Mouse (Mus musculus): ENCODE measurements around the gene Olfr11. TPM values are rescaled to one million over a fixed set of nuclear protein-coding genes. Genes with fewer than 3 reads are reported as not detected.

Gene Olfr11
- polyA plus RNA-seq (2014; fragmentation: Nextera tagmentation; extraction: Ambion mirVana), result not detected in 2 replicates

DNA sequence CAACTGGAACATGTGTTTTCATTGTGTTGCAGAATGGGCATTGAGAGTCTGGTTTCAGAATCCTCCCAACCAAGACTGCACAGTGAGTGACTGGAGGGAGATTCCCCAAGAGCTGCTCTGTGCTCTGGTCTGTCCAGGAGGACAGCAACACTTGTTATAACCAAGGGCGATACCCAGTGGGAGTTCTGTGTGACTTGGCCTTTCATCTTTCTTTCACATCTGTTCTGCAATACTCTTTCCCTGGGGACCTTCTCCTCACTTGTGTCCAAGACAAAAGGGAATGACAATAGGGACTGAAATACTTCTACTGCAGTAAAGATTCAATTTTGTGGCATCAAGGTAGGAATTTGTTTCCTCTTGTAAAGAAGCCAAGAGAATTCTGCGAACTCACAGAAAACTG, at the start of gene Olfr11:
Olfr11 (minus strand) TSS at position 101 of the 400 bp plus-strand sequence.
- Histone ChIP-seq H3K4me2 (ENCODE audit: low read depth, low read length) (no peak within 1 kb of the TSS), H3K9me3 (replicated peaks; ENCODE audit: control insufficient read depth, low read length) (no peaks in the 10 kb centered on the region), H3K27ac (replicated peaks; ENCODE audit: low read depth, low read length) (no peak within 1 kb of the TSS), H3K4me3 (ENCODE audit: low read depth, low read length) (no peak within 1 kb of the TSS), H3K27me3 (ENCODE audit: control insufficient read depth, insufficient read depth, low read length) (no peaks in the 10 kb centered on the region), H3K4me1 (ENCODE audit: control insufficient read depth, insufficient read depth, low read length) (no peaks in the 10 kb centered on the region), H3K9ac (replicated peaks; ENCODE audit: low read length) (no peak within 1 kb of the TSS), H3K36me3 (replicated peaks; ENCODE audit: control insufficient read depth, insufficient read depth, low read depth, low read length) (no peaks in the 10 kb centered on the region)
- 87% methylated on average over 2 of the region's 2 CpGs for WGBS
- no peak for ATAC-seq (replicated peaks; ENCODE audit: insufficient number of reproducible peaks, low FRiP score, low TSS enrichment, low read depth)
- DNase-seq (ENCODE audit: low spot score), result no peak

- Histone ChIP-seq H3K36me3 (replicated peaks; ENCODE audit: control insufficient read depth, insufficient read depth, low read depth, low read length) (no peaks in the 10 kb centered on the region), H3K27me3 (ENCODE audit: control insufficient read depth, insufficient read depth, low read length) (no peaks in the 10 kb centered on the region), H3K27ac (replicated peaks; ENCODE audit: low read depth, low read length) (no peak within 1 kb of the TSS), H3K9ac (replicated peaks; ENCODE audit: low read length) (no peak within 1 kb of the TSS), H3K4me2 (ENCODE audit: low read depth, low read length) (no peak within 1 kb of the TSS), H3K9me3 (replicated peaks; ENCODE audit: control insufficient read depth, low read length) (no peaks in the 10 kb centered on the region), H3K4me3 (ENCODE audit: low read depth, low read length) (no peak within 1 kb of the TSS), H3K4me1 (ENCODE audit: control insufficient read depth, insufficient read depth, low read length) (no peaks in the 10 kb centered on the region)
- ATAC-seq (replicated peaks; ENCODE audit: insufficient number of reproducible peaks, low FRiP score, low TSS enrichment, low read depth), result no peak
- no peak for DNase-seq (ENCODE audit: low spot score)
- 73% methylated on average over 2 of the region's 2 CpGs for WGBS
These were observed 35.0 kb upstream of the Olfr11 start, which contains the start of gene Olfr1360 for GRCm38 (mm10) chr13:21677305-21677704. Gene Olfr1360 (minus strand): TSS chr13:21677405.

GRCm38 (mm10) chr13:21663286-21663685, 21.0 kb upstream of the Olfr11 start, which contains the start of gene Olfr1361:
Gene Olfr1361 (minus strand): TSS chr13:21663386.
- no peak for DNase-seq (ENCODE audit: low spot score)
- Histone ChIP-seq H3K4me2 (ENCODE audit: low read depth, low read length) (no peak within 1 kb of the TSS), H3K4me3 (ENCODE audit: low read depth, low read length) (no peak within 1 kb of the TSS), H3K9me3 (replicated peaks; ENCODE audit: control insufficient read depth, low read length) (no peaks in the 10 kb centered on the region), H3K36me3 (replicated peaks; ENCODE audit: control insufficient read depth, insufficient read depth, low read depth, low read length) (no peaks in the 10 kb centered on the region), H3K9ac (replicated peaks; ENCODE audit: low read length) (no peak within 1 kb of the TSS), H3K27ac (replicated peaks; ENCODE audit: low read depth, low read length) (no peak within 1 kb of the TSS), H3K27me3 (ENCODE audit: control insufficient read depth, insufficient read depth, low read length) (no peaks in the 10 kb centered on the region), H3K4me1 (ENCODE audit: control insufficient read depth, insufficient read depth, low read length) (no peaks in the 10 kb centered on the region)
- ATAC-seq (replicated peaks; ENCODE audit: insufficient number of reproducible peaks, low FRiP score, low TSS enrichment, low read depth), result no peak
- 62% methylated on average over 2 of the region's 2 CpGs for WGBS

DNA sequence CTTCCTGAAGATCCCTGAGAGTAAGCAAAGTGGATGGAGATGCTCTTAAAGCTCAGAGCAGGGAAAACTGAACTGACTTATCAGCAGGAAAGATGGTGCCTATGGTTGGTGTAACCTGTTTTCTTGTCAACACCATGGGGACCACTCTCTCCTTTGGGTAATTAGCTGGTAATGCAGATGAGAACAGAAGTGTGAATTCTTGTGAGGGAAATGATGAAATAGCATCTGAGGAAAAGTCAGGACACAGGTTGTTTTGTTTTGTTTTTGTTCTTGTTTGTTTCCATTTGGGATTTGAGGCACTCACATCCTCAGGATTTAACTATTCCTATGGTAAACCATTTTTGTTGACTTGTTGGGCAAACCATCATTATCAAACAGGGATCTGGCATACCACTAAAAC, 28.4 kb downstream of the Olfr11 start, which contains the start of gene Olfr1362:
Olfr1362 (minus strand) TSS at position 101 of the 400 bp plus-strand sequence.
- no peaks in the 10 kb centered on the region for H3K27me3 ChIP-seq (ENCODE audit: control insufficient read depth, insufficient read depth, low read length)
- H3K9me3 ChIP-seq (replicated peaks; ENCODE audit: control insufficient read depth, low read length), result no peaks in the 10 kb centered on the region
- H3K4me2 ChIP-seq (ENCODE audit: low read depth, low read length), result no peak within 1 kb of the TSS
- no peak within 1 kb of the TSS for H3K9ac ChIP-seq (replicated peaks; ENCODE audit: low read length)
- no peak within 1 kb of the TSS for H3K27ac ChIP-seq (replicated peaks; ENCODE audit: low read depth, low read length)
- ATAC-seq (replicated peaks; ENCODE audit: insufficient number of reproducible peaks, low FRiP score, low TSS enrichment, low read depth), result no peak
- H3K36me3 ChIP-seq (replicated peaks; ENCODE audit: control insufficient read depth, insufficient read depth, low read depth, low read length), result no peaks in the 10 kb centered on the region
- DNase-seq (ENCODE audit: low spot score), result no peak
- no peak within 1 kb of the TSS for H3K4me3 ChIP-seq (ENCODE audit: low read depth, low read length)
- no peaks in the 10 kb centered on the region for H3K4me1 ChIP-seq (ENCODE audit: control insufficient read depth, insufficient read depth, low read length)

- DNase-seq (ENCODE audit: low spot score), result no peak
- Histone ChIP-seq H3K27ac (replicated peaks; ENCODE audit: low read depth, low read length) (no peak overlapping the region), H3K4me2 (ENCODE audit: low read depth, low read length) (no peak overlapping the region), H3K4me3 (ENCODE audit: low read depth, low read length) (no peak overlapping the region), H3K9ac (replicated peaks; ENCODE audit: low read length) (no peak overlapping the region), H3K4me1 (ENCODE audit: control insufficient read depth, insufficient read depth, low read length) (no peaks in the 10 kb centered on the region), H3K9me3 (replicated peaks; ENCODE audit: control insufficient read depth, low read length) (no peaks in the 10 kb centered on the region), H3K36me3 (replicated peaks; ENCODE audit: control insufficient read depth, insufficient read depth, low read depth, low read length) (no peaks in the 10 kb centered on the region), H3K27me3 (ENCODE audit: control insufficient read depth, insufficient read depth, low read length) (no peaks in the 10 kb centered on the region)
- ATAC-seq (replicated peaks; ENCODE audit: insufficient number of reproducible peaks, low FRiP score, low TSS enrichment, low read depth), result peak; percentile 39; the same call in 1 of the 2 replicates
- 67% methylated on average over 2 of the region's 2 CpGs for WGBS
These were observed 50.7 kb downstream of the Olfr11 start for GRCm38 (mm10) chr13:21591618-21592017.

Other genes starting within 250 kb of the Olfr11 start
- gene Zkscan3, start 239.8 kb downstream of the Olfr11 start, polyA plus RNA-seq (2014; fragmentation: Nextera tagmentation; extraction: Ambion mirVana), result 84.9 and 89.5 TPM in 2 replicates
- gene Pgbd1, start 201.5 kb downstream of the Olfr11 start, polyA plus RNA-seq (2014; fragmentation: Nextera tagmentation; extraction: Ambion mirVana), result 5.6 and 6.2 TPM in 2 replicates
- 17.9 and 19.3 TPM in 2 replicates for gene Zscan26, start 188.8 kb downstream of the Olfr11 start, polyA plus RNA-seq (2014; fragmentation: Nextera tagmentation; extraction: Ambion mirVana)
- 1.9 and 3.1 TPM in 2 replicates for gene Nkapl, start 174.0 kb downstream of the Olfr11 start, polyA plus RNA-seq (2014; fragmentation: Nextera tagmentation; extraction: Ambion mirVana)
- gene Zkscan4, start 163.6 kb downstream of the Olfr11 start, polyA plus RNA-seq (2014; fragmentation: Nextera tagmentation; extraction: Ambion mirVana), result 3.8 and 4.2 TPM in 2 replicates
- gene Gm10065, start 163.1 kb downstream of the Olfr11 start, polyA plus RNA-seq (2014; fragmentation: Nextera tagmentation; extraction: Ambion mirVana), result not detected in 2 replicates
- gene AK157302, start 147.3 kb downstream of the Olfr11 start, polyA plus RNA-seq (2014; fragmentation: Nextera tagmentation; extraction: Ambion mirVana), result 0.35 and 0.41 TPM in 2 replicates
- 1.9 and 5.2 TPM in 2 replicates for gene Gm11273, start 141.1 kb downstream of the Olfr11 start, polyA plus RNA-seq (2014; fragmentation: Nextera tagmentation; extraction: Ambion mirVana)
- gene Zkscan8, start 111.4 kb downstream of the Olfr11 start, polyA plus RNA-seq (2014; fragmentation: Nextera tagmentation; extraction: Ambion mirVana), result 8.7 and 11.9 TPM in 2 replicates
- gene Olfr1366, start 99.7 kb downstream of the Olfr11 start, polyA plus RNA-seq (2014; fragmentation: Nextera tagmentation; extraction: Ambion mirVana), result 0.13 and 0.24 TPM in 2 replicates
- gene Olfr1535, start 82.6 kb downstream of the Olfr11 start, polyA plus RNA-seq (2014; fragmentation: Nextera tagmentation; extraction: Ambion mirVana), result not detected in 2 replicates
- not detected in 2 replicates for gene Olfr1364, start 60.8 kb downstream of the Olfr11 start, polyA plus RNA-seq (2014; fragmentation: Nextera tagmentation; extraction: Ambion mirVana)
- not detected in 2 replicates for gene Olfr1362, start 28.5 kb downstream of the Olfr11 start, polyA plus RNA-seq (2014; fragmentation: Nextera tagmentation; extraction: Ambion mirVana)
- not detected in 2 replicates for gene Olfr1361, start 20.9 kb upstream of the Olfr11 start, polyA plus RNA-seq (2014; fragmentation: Nextera tagmentation; extraction: Ambion mirVana)
- not detected in 2 replicates for gene Olfr1360, start 34.9 kb upstream of the Olfr11 start, polyA plus RNA-seq (2014; fragmentation: Nextera tagmentation; extraction: Ambion mirVana)
- not detected in 2 replicates for gene Olfr1359, start 55.6 kb upstream of the Olfr11 start, polyA plus RNA-seq (2014; fragmentation: Nextera tagmentation; extraction: Ambion mirVana)
- gene Hist1h2bl, start 73.6 kb upstream of the Olfr11 start, polyA plus RNA-seq (2014; fragmentation: Nextera tagmentation; extraction: Ambion mirVana), result 4.6 TPM in 2 replicates
- 26.6 and 30.4 TPM in 2 replicates for gene Hist1h2ai, start 73.9 kb upstream of the Olfr11 start, polyA plus RNA-seq (2014; fragmentation: Nextera tagmentation; extraction: Ambion mirVana)
- 9.7 and 14.7 TPM in 2 replicates for gene Hist1h3h, start 75.1 kb upstream of the Olfr11 start, polyA plus RNA-seq (2014; fragmentation: Nextera tagmentation; extraction: Ambion mirVana)
- 6.3 and 6.4 TPM in 2 replicates for gene Hist1h2bm, start 79.5 kb upstream of the Olfr11 start, polyA plus RNA-seq (2014; fragmentation: Nextera tagmentation; extraction: Ambion mirVana)
- gene Hist1h4j, start 92.5 kb upstream of the Olfr11 start, polyA plus RNA-seq (2014; fragmentation: Nextera tagmentation; extraction: Ambion mirVana), result 1.4 and 2.7 TPM in 2 replicates
- gene Hist1h4k, start 108.0 kb upstream of the Olfr11 start, polyA plus RNA-seq (2014; fragmentation: Nextera tagmentation; extraction: Ambion mirVana), result 7.7 and 8.5 TPM in 2 replicates
- gene Hist1h2ak, start 111.3 kb upstream of the Olfr11 start, polyA plus RNA-seq (2014; fragmentation: Nextera tagmentation; extraction: Ambion mirVana), result 10.4 and 12.0 TPM in 2 replicates
- gene Hist1h2bn, start 111.6 kb upstream of the Olfr11 start, polyA plus RNA-seq (2014; fragmentation: Nextera tagmentation; extraction: Ambion mirVana), result 1.2 and 1.9 TPM in 2 replicates
- gene Hist1h1b, start 138.1 kb upstream of the Olfr11 start, polyA plus RNA-seq (2014; fragmentation: Nextera tagmentation; extraction: Ambion mirVana), result 20.2 and 23.6 TPM in 2 replicates
- 270 and 294 TPM in 2 replicates for gene Hist1h3i, start 140.9 kb upstream of the Olfr11 start, polyA plus RNA-seq (2014; fragmentation: Nextera tagmentation; extraction: Ambion mirVana)
- 3.7 and 7.3 TPM in 2 replicates for gene Hist1h2an, start 144.7 kb upstream of the Olfr11 start, polyA plus RNA-seq (2014; fragmentation: Nextera tagmentation; extraction: Ambion mirVana)
- 3.1 and 3.8 TPM in 2 replicates for gene Hist1h2bp, start 144.9 kb upstream of the Olfr11 start, polyA plus RNA-seq (2014; fragmentation: Nextera tagmentation; extraction: Ambion mirVana)
- 23.5 and 23.8 TPM in 2 replicates for gene Hist1h2bq, start 167.7 kb upstream of the Olfr11 start, polyA plus RNA-seq (2014; fragmentation: Nextera tagmentation; extraction: Ambion mirVana)
- gene Hist1h2ao, start 167.9 kb upstream of the Olfr11 start, polyA plus RNA-seq (2014; fragmentation: Nextera tagmentation; extraction: Ambion mirVana), result 2.8 TPM in 1 of 2 replicates, not detected in the other
- not detected in 2 replicates for gene Hist1h4m, start 169.2 kb upstream of the Olfr11 start, polyA plus RNA-seq (2014; fragmentation: Nextera tagmentation; extraction: Ambion mirVana)
- 13.9 and 16.6 TPM in 2 replicates for gene Hist1h4n, start 189.7 kb upstream of the Olfr11 start, polyA plus RNA-seq (2014; fragmentation: Nextera tagmentation; extraction: Ambion mirVana)
- gene Hist1h2ap, start 191.0 kb upstream of the Olfr11 start, polyA plus RNA-seq (2014; fragmentation: Nextera tagmentation; extraction: Ambion mirVana), result 5,875 and 5,942 TPM in 2 replicates
- 23.1 and 25.1 TPM in 2 replicates for gene Hist1h2br, start 191.2 kb upstream of the Olfr11 start, polyA plus RNA-seq (2014; fragmentation: Nextera tagmentation; extraction: Ambion mirVana)

Measured in embryonic facial prominence, embryonic 11.5 days (tissue).